Comparison of ENCODE assay signal across 9 mouse cellular contexts in the genomic region with DNA sequence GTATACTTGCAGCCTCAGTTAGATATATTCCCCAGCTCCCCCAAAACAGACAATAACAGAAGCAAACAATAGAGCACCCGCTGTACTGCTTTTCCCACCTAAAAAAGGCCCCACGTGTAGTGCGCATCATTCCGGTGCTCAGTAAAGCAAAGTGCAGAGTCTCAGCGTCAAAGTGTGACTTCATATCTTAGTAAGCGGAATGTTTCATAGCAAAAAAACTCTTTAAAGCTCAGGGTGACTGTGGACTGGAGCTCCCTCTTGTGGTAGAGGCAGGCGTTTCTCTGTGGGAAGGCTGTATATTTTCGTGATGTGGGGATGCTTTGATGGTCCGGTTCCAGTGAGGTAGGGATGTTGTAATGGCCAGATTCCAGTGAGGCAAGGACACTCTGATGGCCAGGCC. TPM values are rescaled to one million over a fixed set of nuclear protein-coding genes. Genes with fewer than 3 reads are reported as not detected.
DNase-seq lines count a peak whose midpoint lies in the region; ATAC-seq and TF ChIP-seq lines count a peak whose summit lies in the region.
"Had no signal": no experiment of that assay in that cellular context is flagged by ENCODE, and none has a peak within 500 bp of the region (broad histone marks: within the 10 kb centered on the region; RNA-seq: fewer than 3 reads in every experiment).

No protein-coding gene starts in this region.

- H3K27ac ChIP-seq in midbrain, embryonic 14.5 days (replicated peaks; ENCODE audit: low read depth, low read length), result no peak overlapping the region
- no peak overlapping the region for H3K27ac ChIP-seq in midbrain, embryonic 11.5 days (ENCODE audit: low read depth, low read length)
- no peak overlapping the region for H3K27ac ChIP-seq in heart, postnatal 0 days (ENCODE audit: low read depth)
- no peak overlapping the region for H3K27ac ChIP-seq in liver, embryonic 14.5 days
- no peak overlapping the region for H3K27ac ChIP-seq in thymus, adult 2 months (ENCODE audit: control insufficient read depth, insufficient read depth, low read length)
- H3K27ac ChIP-seq: heart, embryonic 15.5 days had no signal

- peaks cover 71% of the 10 kb centered on the region for H3K36me3 ChIP-seq in midbrain, embryonic 14.5 days (ENCODE audit: control insufficient read depth, insufficient read depth, low read length)
- H3K36me3 ChIP-seq in midbrain, embryonic 11.5 days (ENCODE audit: control insufficient read depth, insufficient read depth, low read length), result peaks cover 9% of the 10 kb centered on the region; the same call in 1 of the 2 replicates
- H3K36me3 ChIP-seq in heart, postnatal 0 days (replicated peaks; ENCODE audit: control insufficient read depth, insufficient read depth, low read length), result peaks cover 8% of the 10 kb centered on the region
- H3K36me3 ChIP-seq in liver, embryonic 14.5 days (replicated peaks; ENCODE audit: control insufficient read depth, insufficient read depth, low read depth), result no peaks in the 10 kb centered on the region; the same call in 1 of the 2 replicates
- H3K36me3 ChIP-seq in thymus, adult 2 months (ENCODE audit: control insufficient read depth, insufficient read depth, low read length), result peaks cover 23% of the 10 kb centered on the region; the same call in 1 of the 2 replicates

- DNase-seq in cerebellum, postnatal 10 days, result peak; percentile 64 to 73
- no peak for DNase-seq in cerebellum, adult 9-11 months
- DNase-seq in midbrain, embryonic 14.5 days, result peak; percentile 56
- no peak for DNase-seq in midbrain, embryonic 11.5 days (ENCODE audit: low spot score, missing footprints)
- peak; percentile 75 to 77 for DNase-seq in adrenal gland, postnatal 36 days
- DNase-seq in heart, postnatal 0 days (ENCODE audit: low spot score), result peak; percentile 30
- DNase-seq in liver, embryonic 14.5 days (ENCODE audit: low read depth in 3 of 3, low spot score in 3 of 3), result peak; percentile 10 to 20 (median 11)
- DNase-seq in thymus, adult 2 months, result peak; percentile 58

- TF ChIP-seq POLR2A in thymus, adult 2 months (IDR thresholded peaks at IDR 0.05; ENCODE audit: control insufficient read depth, extremely low read depth, insufficient read depth, low read length, poor library complexity), result no peak

- TF ChIP-seq EP300 in heart, postnatal 0 days (IDR thresholded peaks at IDR 0.05; ENCODE audit: low read depth), result no peak
- TF ChIP-seq EP300 in liver, embryonic 14.5 days (IDR thresholded peaks at IDR 0.05; ENCODE audit: low read depth), result no peak

- 56% methylated on average over 9 of the region's 9 CpGs for WGBS in midbrain, embryonic 14.5 days
- 59% methylated on average over 9 of the region's 9 CpGs for WGBS in midbrain, embryonic 11.5 days
- 60% methylated on average over 9 of the region's 9 CpGs for WGBS in heart, postnatal 0 days
- WGBS in liver, embryonic 14.5 days (ENCODE audit: insufficient replicate concordance), result 54% methylated on average over 9 of the region's 9 CpGs
- 69% methylated on average over 9 of the region's 9 CpGs for WGBS in thymus, adult 2 months

- H3K4me1 ChIP-seq in midbrain, embryonic 14.5 days (ENCODE audit: control insufficient read depth, insufficient read depth, low read length), result no peaks in the 10 kb centered on the region
- no peaks in the 10 kb centered on the region for H3K4me1 ChIP-seq in midbrain, embryonic 11.5 days (ENCODE audit: control insufficient read depth, insufficient read depth, low read length)
- peaks cover 20% of the 10 kb centered on the region for H3K4me1 ChIP-seq in heart, postnatal 0 days (ENCODE audit: control insufficient read depth, insufficient read depth)
- no peaks in the 10 kb centered on the region for H3K4me1 ChIP-seq in liver, embryonic 14.5 days (replicated peaks; ENCODE audit: control insufficient read depth in 2 of 2, insufficient read depth in 2 of 2, low read length in 1 of 2)
- H3K4me1 ChIP-seq in thymus, adult 2 months (replicated peaks; ENCODE audit: control insufficient read depth, insufficient read depth, low read length), result no peaks in the 10 kb centered on the region

- ATAC-seq in midbrain, embryonic 14.5 days (ENCODE audit: low FRiP score, low TSS enrichment), result no peak
- ATAC-seq in midbrain, embryonic 11.5 days (ENCODE audit: low FRiP score), result no peak
- ATAC-seq in heart, postnatal 0 days (ENCODE audit: insufficient read depth, low read depth), result no peak
- ATAC-seq in liver, embryonic 14.5 days (ENCODE audit: insufficient read depth), result no peak

- H3K9ac ChIP-seq in midbrain, embryonic 14.5 days (replicated peaks; ENCODE audit: low read length), result no peak overlapping the region
- H3K9ac ChIP-seq in midbrain, embryonic 11.5 days (ENCODE audit: low read length), result no peak overlapping the region
- H3K9ac ChIP-seq in heart, postnatal 0 days (replicated peaks; ENCODE audit: low read depth, low read length), result no peak overlapping the region
- H3K9ac ChIP-seq in liver, embryonic 14.5 days (replicated peaks), result no peak overlapping the region
- H3K9ac ChIP-seq: heart, embryonic 15.5 days had no signal

- H3K4me2 ChIP-seq in midbrain, embryonic 14.5 days (ENCODE audit: low read length), result no peak overlapping the region
- H3K4me2 ChIP-seq in midbrain, embryonic 11.5 days, result no peak overlapping the region
- H3K4me2 ChIP-seq in heart, postnatal 0 days (ENCODE audit: low read depth, low read length), result no peak overlapping the region
- H3K4me2 ChIP-seq in liver, embryonic 14.5 days (ENCODE audit: low read depth), result no peak overlapping the region
- H3K4me2 ChIP-seq: heart, embryonic 15.5 days had no signal

- peak; percentile 71 for TF ChIP-seq CTCF in heart, postnatal 0 days (IDR thresholded peaks at IDR 0.05; ENCODE audit: low read depth)
- peak; percentile 82 for TF ChIP-seq CTCF in liver, embryonic 14.5 days (IDR thresholded peaks at IDR 0.05; ENCODE audit: low read depth)
- no peak for TF ChIP-seq CTCF in thymus, adult 2 months (IDR thresholded peaks at IDR 0.05; ENCODE audit: borderline replicate concordance, control insufficient read depth, extremely low read depth, insufficient read depth, low read length, poor library complexity)

- no peak overlapping the region for H3K4me3 ChIP-seq in midbrain, embryonic 14.5 days (replicated peaks; ENCODE audit: low read depth, low read length)
- no peak overlapping the region for H3K4me3 ChIP-seq in midbrain, embryonic 11.5 days (ENCODE audit: low read depth, low read length)
- no peak overlapping the region for H3K4me3 ChIP-seq in heart, postnatal 0 days (ENCODE audit: low read depth, low read length)
- no peak overlapping the region for H3K4me3 ChIP-seq in liver, embryonic 14.5 days (ENCODE audit: insufficient read depth in 1 of 2, low read depth in 2 of 2, low read length in 2 of 2)
- no peak overlapping the region for H3K4me3 ChIP-seq in thymus, adult 2 months (ENCODE audit: control insufficient read depth, insufficient read depth, low read length)
- H3K4me3 ChIP-seq: heart, embryonic 15.5 days had no signal

- H3K27me3 ChIP-seq in midbrain, embryonic 14.5 days (ENCODE audit: control insufficient read depth, insufficient read depth, low read length), result no peaks in the 10 kb centered on the region
- H3K27me3 ChIP-seq in midbrain, embryonic 11.5 days (ENCODE audit: control insufficient read depth, insufficient read depth, low read length), result no peaks in the 10 kb centered on the region
- H3K27me3 ChIP-seq in heart, postnatal 0 days (ENCODE audit: control insufficient read depth, insufficient read depth, low read length), result peaks cover 50% of the 10 kb centered on the region
- no peaks in the 10 kb centered on the region for H3K27me3 ChIP-seq in liver, embryonic 14.5 days (ENCODE audit: control insufficient read depth, insufficient read depth, low read length)
- H3K27me3 ChIP-seq in thymus, adult 2 months (ENCODE audit: control insufficient read depth, insufficient read depth, low read length), result no peaks in the 10 kb centered on the region

- no peaks in the 10 kb centered on the region for H3K9me3 ChIP-seq in midbrain, embryonic 14.5 days (ENCODE audit: control insufficient read depth, low read length)
- H3K9me3 ChIP-seq in midbrain, embryonic 11.5 days (ENCODE audit: control insufficient read depth, low read length), result no peaks in the 10 kb centered on the region
- no peaks in the 10 kb centered on the region for H3K9me3 ChIP-seq in heart, postnatal 0 days (replicated peaks; ENCODE audit: control insufficient read depth, low read length)
- no peaks in the 10 kb centered on the region for H3K9me3 ChIP-seq in liver, embryonic 14.5 days (ENCODE audit: control insufficient read depth, low read length)
- H3K9me3 ChIP-seq: heart, embryonic 15.5 days had no signal

RNA-seq across cellular contexts. Expression of a gene that starts 37.1 kb away (rescaled TPM):
- 8.4 and 9.0 TPM in 2 replicates for polyA plus RNA-seq in midbrain, embryonic 14.5 days (2014; fragmentation: Nextera tagmentation; extraction: Ambion mirVana)
- polyA plus RNA-seq in midbrain, embryonic 11.5 days (2014; fragmentation: Nextera tagmentation; extraction: Ambion mirVana), result 7.2 and 8.8 TPM in 2 replicates
- 10 to 100 TPM in 1 of 2 experiments, 1 to 10 TPM in 1; 6.0 to 14.0 TPM for total RNA-seq in adrenal gland, postnatal 36 days (2021)
- total RNA-seq in heart, postnatal 0 days (2014; rRNA removed; ENCODE audit: low replicate concordance), result 1.3 and 8.2 TPM in 2 replicates
- polyA plus RNA-seq in heart, postnatal 0 days (2015; fragmentation: Nextera tagmentation; extraction: Ambion mirVana), result 1.4 and 2.4 TPM in 2 replicates
- 0.60 and 0.61 TPM in 2 replicates for polyA plus RNA-seq in liver, embryonic 14.5 days (2012; rRNA removed)
- 1.1 and 1.2 TPM in 2 replicates for polyA plus RNA-seq in liver, embryonic 14.5 days (2014; fragmentation: Nextera tagmentation; extraction: Ambion mirVana)
- 8.3 and 12.4 TPM in 2 replicates for polyA plus RNA-seq in thymus, adult 2 months (2012; rRNA removed)

Comparison
In these comparisons a context has a peak if more than half of its experiments do, and no peak if none do; other contexts are left out.
1. DNase-seq: peak in cerebellum, postnatal 10 days (2 of 2), midbrain, embryonic 14.5 days (single experiment), adrenal gland, postnatal 36 days (2 of 2), heart, postnatal 0 days (single experiment), liver, embryonic 14.5 days (3 of 3) and thymus, adult 2 months (single experiment); none in cerebellum, adult 9-11 months (single experiment) and midbrain, embryonic 11.5 days (single experiment).